Mouse (Mus musculus): ENCODE data around the gene Ppp1r9a.

Ppp1r9a gene

DNA sequence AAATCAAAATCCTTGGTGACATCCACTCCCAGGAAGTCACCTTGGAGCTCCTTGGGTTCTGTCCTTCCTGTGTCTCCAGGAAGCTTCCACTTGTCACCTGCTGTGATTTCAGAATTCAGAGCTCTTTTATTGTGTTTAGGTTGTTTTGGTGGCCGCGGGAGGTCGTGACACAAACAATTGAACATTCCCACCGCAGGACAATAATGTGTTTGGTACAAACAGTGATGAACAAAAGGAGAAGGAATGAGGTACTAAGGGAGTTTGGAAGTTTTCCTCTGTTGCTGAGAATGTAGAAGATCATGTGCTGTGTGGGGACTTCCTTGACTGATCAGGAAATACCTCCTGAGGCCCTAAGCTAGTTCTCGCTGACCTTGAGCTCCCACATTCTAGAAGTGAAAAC lies 116.5 kb downstream of the Ppp1r9a start:
- Histone ChIP-seq H3K4me1 (replicated peaks; ENCODE audit: low read depth, low read length) (peaks cover 83% of the 10 kb centered on the region), H3K27me3 (ENCODE audit: insufficient read depth, low read length) (no peaks in the 10 kb centered on the region), H3K9me3 (ENCODE audit: low read length) (no peaks in the 10 kb centered on the region), H3K36me3 (ENCODE audit: insufficient read depth, low read length) (no peaks in the 10 kb centered on the region), H3K4me3 (replicated peaks; ENCODE audit: low read length) (0 out of 2 replicates have a peak overlapping the region, but pooled peaks have one; percentile 17)
- TF ChIP-seq NANOG (IDR thresholded peaks at IDR 0.05; ENCODE audit: borderline replicate concordance, low read length) (peak; percentile 96), CTCF (conservative IDR thresholded peaks at IDR 0.05; ENCODE audit: low read length) (no peak)

- no peaks in the 10 kb centered on the region for H3K9me3 ChIP-seq (ENCODE audit: low read length)
- H3K27me3 ChIP-seq (ENCODE audit: insufficient read depth, low read length), result no peaks in the 10 kb centered on the region
- TF ChIP-seq NANOG (IDR thresholded peaks at IDR 0.05; ENCODE audit: borderline replicate concordance, low read length) (peak; percentile 72), CTCF (conservative IDR thresholded peaks at IDR 0.05; ENCODE audit: low read length) (no peak)
- no peaks in the 10 kb centered on the region for H3K36me3 ChIP-seq (ENCODE audit: insufficient read depth, low read length)
- H3K4me1 ChIP-seq (replicated peaks; ENCODE audit: low read depth, low read length), result peaks cover 80% of the 10 kb centered on the region
- H3K4me3 ChIP-seq (replicated peaks; ENCODE audit: low read length), result peak overlapping the region; percentile 17; the same call in 1 of the 2 replicates
Measured at GRCm38 (mm10) chr6:5019969-5020368, 117.3 kb downstream of the Ppp1r9a start.

GRCm38 (mm10) chr6:5020510-5020909 lies 117.8 kb downstream of the Ppp1r9a start:
- H3K9me3 ChIP-seq (ENCODE audit: low read length), result no peaks in the 10 kb centered on the region
- H3K4me1 ChIP-seq (replicated peaks; ENCODE audit: low read depth, low read length), result peaks cover 80% of the 10 kb centered on the region
- no peaks in the 10 kb centered on the region for H3K36me3 ChIP-seq (ENCODE audit: insufficient read depth, low read length)
- H3K27me3 ChIP-seq (ENCODE audit: insufficient read depth, low read length), result no peaks in the 10 kb centered on the region
- TF ChIP-seq CTCF (conservative IDR thresholded peaks at IDR 0.05; ENCODE audit: low read length) (no peak), NANOG (IDR thresholded peaks at IDR 0.05; ENCODE audit: borderline replicate concordance, low read length) (no peak), POU5F1 (IDR thresholded peaks at IDR 0.05; ENCODE audit: borderline replicate concordance, low read length) (no peak)
- H3K4me3 ChIP-seq (replicated peaks; ENCODE audit: low read length), result peak overlapping the region; percentile 17; the same call in 1 of the 2 replicates

DNA sequence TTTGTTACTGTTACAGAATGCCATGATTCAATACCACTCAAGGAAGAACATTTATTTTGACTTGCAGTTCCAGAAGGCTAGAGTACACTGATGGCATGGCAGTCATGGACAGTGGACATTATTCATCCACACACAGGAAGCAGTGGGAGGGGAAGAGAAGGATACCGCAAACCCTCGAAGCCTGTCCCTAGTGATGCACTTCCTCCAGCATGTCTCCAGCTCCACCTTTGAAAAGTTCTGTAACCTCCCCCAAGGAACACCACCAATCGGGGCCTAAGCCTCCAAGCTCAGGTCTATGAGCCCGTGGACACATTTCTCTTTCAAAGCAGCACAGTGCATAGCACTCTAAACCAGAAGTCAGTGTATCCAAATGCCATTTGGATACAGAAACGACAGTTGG lies 120.0 kb downstream of the Ppp1r9a start:
- no peaks in the 10 kb centered on the region for H3K9me3 ChIP-seq (ENCODE audit: low read length)
- no peaks in the 10 kb centered on the region for H3K27me3 ChIP-seq (ENCODE audit: insufficient read depth, low read length)
- no peak overlapping the region for H3K4me3 ChIP-seq (replicated peaks; ENCODE audit: low read length)
- H3K4me1 ChIP-seq (replicated peaks; ENCODE audit: low read depth, low read length), result peaks cover 90% of the 10 kb centered on the region
- no peaks in the 10 kb centered on the region for H3K36me3 ChIP-seq (ENCODE audit: insufficient read depth, low read length)
- no peak for TF ChIP-seq POU5F1 (IDR thresholded peaks at IDR 0.05; ENCODE audit: borderline replicate concordance, low read length)
- TF ChIP-seq CTCF (conservative IDR thresholded peaks at IDR 0.05; ENCODE audit: low read length), result no peak
- TF ChIP-seq NANOG (IDR thresholded peaks at IDR 0.05; ENCODE audit: borderline replicate concordance, low read length), result no peak

DNA sequence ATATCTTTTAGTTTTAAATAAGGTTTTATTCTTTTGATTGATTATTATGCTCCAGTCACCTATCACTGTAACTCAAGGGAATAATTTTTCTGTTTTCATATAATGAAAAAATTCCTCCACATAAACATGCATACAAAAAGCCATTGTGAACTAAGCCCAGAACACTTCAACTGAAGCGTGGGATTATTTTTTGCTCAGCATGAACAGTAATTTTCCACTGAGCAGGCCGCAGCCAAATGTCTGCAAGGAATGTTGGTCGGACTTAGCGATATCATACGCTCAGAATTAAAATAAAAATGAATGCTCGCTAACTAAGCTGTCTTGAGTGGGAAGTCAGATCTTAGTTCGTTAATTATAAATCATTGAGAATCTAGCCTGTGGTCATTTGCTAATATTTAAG lies 122.2 kb downstream of the Ppp1r9a start:
- TF ChIP-seq POU5F1 (IDR thresholded peaks at IDR 0.05; ENCODE audit: borderline replicate concordance, low read length) (no peak), CTCF (conservative IDR thresholded peaks at IDR 0.05; ENCODE audit: low read length) (no peak), NANOG (IDR thresholded peaks at IDR 0.05; ENCODE audit: borderline replicate concordance, low read length) (no peak)

GRCm38 (mm10) chr6:5026772-5027171 lies 124.1 kb downstream of the Ppp1r9a start:
- no peaks in the 10 kb centered on the region for H3K36me3 ChIP-seq (ENCODE audit: insufficient read depth, low read length)
- no peak overlapping the region for H3K4me3 ChIP-seq (replicated peaks; ENCODE audit: low read length)
- TF ChIP-seq NANOG (IDR thresholded peaks at IDR 0.05; ENCODE audit: borderline replicate concordance, low read length) (peak; percentile 90), CTCF (conservative IDR thresholded peaks at IDR 0.05; ENCODE audit: low read length) (no peak), POU5F1 (IDR thresholded peaks at IDR 0.05; ENCODE audit: borderline replicate concordance, low read length) (peak; percentile 12; the same call in 1 of the 2 replicates)
- peaks cover 84% of the 10 kb centered on the region for H3K4me1 ChIP-seq (replicated peaks; ENCODE audit: low read depth, low read length)
- no peaks in the 10 kb centered on the region for H3K27me3 ChIP-seq (ENCODE audit: insufficient read depth, low read length)
- H3K9me3 ChIP-seq (ENCODE audit: low read length), result no peaks in the 10 kb centered on the region

More for the DNA sequence above, 122.2 kb downstream of the Ppp1r9a start:
- no peaks in the 10 kb centered on the region for H3K36me3 ChIP-seq (ENCODE audit: insufficient read depth, low read length)
- no peaks in the 10 kb centered on the region for H3K9me3 ChIP-seq (ENCODE audit: low read length)
- H3K27me3 ChIP-seq (ENCODE audit: insufficient read depth, low read length), result no peaks in the 10 kb centered on the region
- no peak overlapping the region for H3K4me3 ChIP-seq (replicated peaks; ENCODE audit: low read length)
- H3K4me1 ChIP-seq (replicated peaks; ENCODE audit: low read depth, low read length), result peaks cover 90% of the 10 kb centered on the region

GRCm38 (mm10) chr6:5027213-5027612 lies 124.5 kb downstream of the Ppp1r9a start:
- H3K36me3 ChIP-seq (ENCODE audit: insufficient read depth, low read length), result no peaks in the 10 kb centered on the region
- no peaks in the 10 kb centered on the region for H3K27me3 ChIP-seq (ENCODE audit: insufficient read depth, low read length)
- H3K4me1 ChIP-seq (replicated peaks; ENCODE audit: low read depth, low read length), result peaks cover 84% of the 10 kb centered on the region
- H3K4me3 ChIP-seq (replicated peaks; ENCODE audit: low read length), result no peak overlapping the region
- no peaks in the 10 kb centered on the region for H3K9me3 ChIP-seq (ENCODE audit: low read length)
- TF ChIP-seq NANOG (IDR thresholded peaks at IDR 0.05; ENCODE audit: borderline replicate concordance, low read length), result no peak
- no peak for TF ChIP-seq CTCF (conservative IDR thresholded peaks at IDR 0.05; ENCODE audit: low read length)
- no peak for TF ChIP-seq POU5F1 (IDR thresholded peaks at IDR 0.05; ENCODE audit: borderline replicate concordance, low read length)

DNA sequence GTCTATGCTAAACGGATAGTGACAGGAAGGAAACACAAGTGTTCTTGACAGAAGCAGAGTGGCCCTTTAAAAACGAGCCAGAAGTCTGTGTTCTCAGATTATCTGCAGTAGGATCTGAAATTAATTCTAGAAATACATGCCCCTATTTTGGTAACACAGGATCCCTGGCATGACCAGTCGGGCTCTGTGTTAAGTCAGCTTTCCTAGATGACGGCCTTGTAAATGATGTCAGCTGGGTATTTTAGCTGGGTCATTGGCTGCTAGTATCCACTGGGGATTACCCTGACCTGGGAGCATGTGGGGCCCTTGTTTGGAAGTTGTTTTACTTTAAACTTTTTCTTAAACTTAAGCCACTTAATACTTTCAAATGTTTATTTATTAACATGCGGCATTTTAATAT lies 125.1 kb downstream of the Ppp1r9a start:
- Histone ChIP-seq H3K9me3 (ENCODE audit: low read length) (no peaks in the 10 kb centered on the region), H3K4me1 (replicated peaks; ENCODE audit: low read depth, low read length) (peaks cover 84% of the 10 kb centered on the region), H3K36me3 (ENCODE audit: insufficient read depth, low read length) (no peaks in the 10 kb centered on the region), H3K4me3 (replicated peaks; ENCODE audit: low read length) (no peak overlapping the region), H3K27me3 (ENCODE audit: insufficient read depth, low read length) (no peaks in the 10 kb centered on the region)
- TF ChIP-seq POU5F1 (IDR thresholded peaks at IDR 0.05; ENCODE audit: borderline replicate concordance, low read length), result no peak
- no peak for TF ChIP-seq CTCF (conservative IDR thresholded peaks at IDR 0.05; ENCODE audit: low read length)
- TF ChIP-seq NANOG (IDR thresholded peaks at IDR 0.05; ENCODE audit: borderline replicate concordance, low read length), result no peak

DNA sequence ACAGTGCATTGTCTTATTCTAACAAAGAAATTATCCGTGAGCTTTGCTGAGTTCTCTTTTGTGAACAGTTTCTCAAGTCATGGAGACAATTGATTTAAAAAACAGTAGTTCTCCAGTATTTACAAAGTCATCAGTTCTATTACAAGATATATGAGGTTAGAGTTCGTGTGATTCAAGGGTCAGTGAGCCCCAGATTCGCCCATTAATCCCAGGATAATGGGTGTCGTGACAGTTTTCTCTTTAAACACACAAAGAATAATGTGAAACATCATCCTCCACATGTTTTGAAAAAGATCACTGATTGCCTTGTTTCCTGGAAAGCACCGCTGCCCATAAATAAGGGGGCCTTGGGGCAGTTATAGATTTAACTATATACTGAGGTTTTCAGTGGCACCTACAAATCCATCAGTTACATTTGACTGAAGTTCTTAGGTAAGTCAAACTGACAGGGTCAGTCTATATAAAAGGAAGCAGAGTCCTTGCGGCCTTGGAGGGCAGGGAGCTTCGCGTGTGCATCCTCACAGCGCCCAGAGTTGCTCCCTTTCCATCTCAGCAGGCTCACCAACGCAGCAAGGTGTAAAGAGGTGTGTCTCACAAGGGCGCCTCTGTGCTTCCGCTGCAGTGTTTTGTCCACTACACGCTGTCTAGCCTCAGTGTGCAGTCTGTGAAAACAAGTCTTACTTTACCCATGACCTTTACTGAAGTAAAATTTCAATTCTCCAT lies 126.6 kb downstream of the Ppp1r9a start:
- no peaks in the 10 kb centered on the region for H3K9me3 ChIP-seq (ENCODE audit: low read length)
- no peak overlapping the region for H3K4me3 ChIP-seq (replicated peaks; ENCODE audit: low read length)
- H3K27me3 ChIP-seq (ENCODE audit: insufficient read depth, low read length), result no peaks in the 10 kb centered on the region
- TF ChIP-seq NANOG (IDR thresholded peaks at IDR 0.05; ENCODE audit: borderline replicate concordance, low read length) (no peak), POU5F1 (IDR thresholded peaks at IDR 0.05; ENCODE audit: borderline replicate concordance, low read length) (no peak)
- no peaks in the 10 kb centered on the region for H3K36me3 ChIP-seq (ENCODE audit: insufficient read depth, low read length)
- H3K4me1 ChIP-seq (replicated peaks; ENCODE audit: low read depth, low read length), result peaks cover 79% of the 10 kb centered on the region

All from E14TG2a.4 (cell line).